Mouse (Mus musculus) thymus, adult 2 months (tissue): ENCODE results near the gene Spata4. TPM values are rescaled to one million over a fixed set of nuclear protein-coding genes. Genes with fewer than 3 reads are reported as not detected.

Experiments used
- DNase-seq: peaks from one replicate; pipeline ENCODE4 v3.0.0; 2021
- H3K27ac ChIP-seq: fragments of 200-500 bp; 2 replicates; pipeline ENCODE4 v1.5.1; 2012; ENCODE audit warnings: low read length, control low read depth; ENCODE audit not compliant: control insufficient read depth, insufficient read depth
- H3K27me3 ChIP-seq: fragments of 200-500 bp; 2 replicates; pipeline ENCODE4 v1.6.1; 2012; ENCODE audit warnings: mild to moderate bottlenecking, low read length, moderate library complexity, mixed read lengths; ENCODE audit not compliant: control insufficient read depth, insufficient read depth
- H3K36me3 ChIP-seq: fragments of 200-500 bp; 2 replicates; pipeline ENCODE4 v1.6.1; 2012; ENCODE audit warnings: mild to moderate bottlenecking, low read length, moderate library complexity; ENCODE audit not compliant: control insufficient read depth, insufficient read depth
- H3K4me1 ChIP-seq: fragments of 200-500 bp; replicated peaks from 2 replicates; pipeline ENCODE4 v1.6.1; 2012; ENCODE audit warnings: low read length; ENCODE audit not compliant: control insufficient read depth, insufficient read depth
- H3K4me3 ChIP-seq: fragments of 200-500 bp; 2 replicates; pipeline ENCODE4 v1.5.1; 2012; ENCODE audit warnings: mild to moderate bottlenecking, low read length, control low read depth, moderate library complexity; ENCODE audit not compliant: control insufficient read depth, insufficient read depth
- CTCF ChIP-seq: fragments of 200-500 bp; IDR thresholded peaks from 2 replicates; pipeline ENCODE4 v1.5.1; 2012; ENCODE audit warnings: mild to moderate bottlenecking, control low read depth, low read length, moderate library complexity, borderline replicate concordance; ENCODE audit not compliant: control insufficient read depth, poor library complexity, insufficient read depth; ENCODE audit errors: extremely low read depth
- POLR2A ChIP-seq: fragments of 200-500 bp; IDR thresholded peaks from 2 replicates; pipeline ENCODE4 v1.6.1; 2012; ENCODE audit warnings: mild to moderate bottlenecking, low read length, control low read depth, moderate library complexity; ENCODE audit not compliant: control insufficient read depth, poor library complexity, insufficient read depth; ENCODE audit errors: extremely low read depth
- WGBS: fragments of 180-500 bp; shearing (Covaris S2); methylation state at CpG from one replicate; pipeline ENCODE4 v1.1.7; 2018; 5-methylcytosine and 5-hydroxymethylcytosine counted together
- polyA plus RNA-seq: library from polyadenylated mRNA; depleted of rRNA; stranded (reverse); fragments of >200 nt; gene quantifications from 2 replicates; pipeline ENCODE4 v1.2.3, GENCODE M21; 2012

The Spata4 gene
- polyA plus RNA-seq, 1 experiment, result not detected

DNA sequence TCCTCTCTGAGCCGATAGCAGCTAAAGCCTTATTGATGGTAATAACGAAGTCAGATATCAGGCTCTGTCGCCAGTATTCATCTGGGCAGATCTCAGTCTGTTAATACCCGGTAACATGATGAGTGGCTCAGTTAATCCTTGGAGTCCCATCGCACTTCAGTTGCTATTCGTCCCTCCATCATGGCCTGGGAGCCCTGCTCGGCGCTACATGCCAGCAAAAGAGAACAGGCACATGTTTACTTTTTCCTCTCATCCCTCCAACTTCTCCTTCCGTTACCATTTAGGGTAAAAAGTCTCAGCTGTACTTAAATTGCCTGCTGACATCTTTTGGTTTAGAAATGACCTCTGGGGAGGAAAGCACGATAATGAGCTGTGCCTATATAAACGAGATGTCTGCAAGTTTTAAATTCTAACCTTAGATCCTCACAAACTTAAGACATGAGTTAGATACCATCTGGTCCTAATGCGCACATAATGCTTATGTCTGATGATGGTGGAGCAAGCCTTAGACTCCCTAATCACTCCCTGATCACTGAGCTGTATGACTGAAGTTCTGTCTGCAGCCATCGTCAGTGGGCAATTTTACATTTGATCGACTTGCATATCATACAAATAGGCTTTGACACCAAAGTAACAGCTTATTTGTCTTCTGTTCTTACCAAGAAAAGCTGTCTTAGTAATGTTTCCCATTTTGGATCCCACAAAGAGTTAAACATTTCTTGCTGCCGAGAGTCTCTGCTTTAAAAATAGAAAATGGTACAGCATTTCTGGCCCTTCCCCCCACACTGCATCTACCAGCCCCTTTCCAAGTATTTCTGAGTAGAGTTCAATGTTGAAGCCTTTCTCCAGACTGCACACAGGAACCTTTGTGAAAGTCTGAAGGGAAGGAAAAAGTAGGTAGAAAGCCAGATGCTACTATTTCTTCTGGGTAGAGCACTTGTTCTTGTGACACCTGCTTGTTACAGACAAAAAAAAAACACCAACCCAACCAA is 29.7 kb upstream of the Spata4 start:
- TF ChIP-seq POLR2A (no peak), CTCF (no peak)
- no peak for DNase-seq
- 89% methylated on average over 15 of the region's 15 CpGs for WGBS
- no peak overlapping the region for H3K27ac ChIP-seq
- H3K4me3 ChIP-seq, result no peak overlapping the region
- H3K27me3 ChIP-seq, result no peaks in the 10 kb centered on the region
- no peaks in the 10 kb centered on the region for H3K36me3 ChIP-seq
- no peaks in the 10 kb centered on the region for H3K4me1 ChIP-seq

DNA sequence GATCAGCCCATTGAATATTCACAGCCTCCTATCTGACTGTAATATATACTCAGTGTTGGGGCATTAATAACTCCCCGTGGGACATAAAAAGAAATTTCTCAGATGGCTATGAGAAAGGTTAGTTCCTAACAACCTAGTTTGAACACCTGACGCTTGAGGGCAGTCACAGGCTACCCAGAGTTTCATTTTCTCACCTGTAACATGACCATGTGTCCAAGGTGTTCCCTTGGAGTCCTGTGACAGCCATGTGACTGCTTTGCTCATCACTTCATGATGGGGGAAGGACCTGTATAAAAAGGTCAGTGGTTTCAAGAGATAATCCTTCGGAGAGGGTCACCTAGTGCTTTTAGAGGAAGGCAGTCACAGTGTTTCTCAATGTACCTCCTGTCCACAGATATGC is 19.1 kb upstream of the Spata4 start:
- Histone ChIP-seq H3K4me1 (no peaks in the 10 kb centered on the region), H3K4me3 (no peak overlapping the region), H3K36me3 (no peaks in the 10 kb centered on the region), H3K27ac (no peak overlapping the region), H3K27me3 (no peaks in the 10 kb centered on the region; the same call in 1 of the 2 replicates)
- TF ChIP-seq POLR2A, result no peak
- no peak for TF ChIP-seq CTCF
- WGBS, result 93% methylated on average over 3 of the region's 3 CpGs
- no peak for DNase-seq

DNA sequence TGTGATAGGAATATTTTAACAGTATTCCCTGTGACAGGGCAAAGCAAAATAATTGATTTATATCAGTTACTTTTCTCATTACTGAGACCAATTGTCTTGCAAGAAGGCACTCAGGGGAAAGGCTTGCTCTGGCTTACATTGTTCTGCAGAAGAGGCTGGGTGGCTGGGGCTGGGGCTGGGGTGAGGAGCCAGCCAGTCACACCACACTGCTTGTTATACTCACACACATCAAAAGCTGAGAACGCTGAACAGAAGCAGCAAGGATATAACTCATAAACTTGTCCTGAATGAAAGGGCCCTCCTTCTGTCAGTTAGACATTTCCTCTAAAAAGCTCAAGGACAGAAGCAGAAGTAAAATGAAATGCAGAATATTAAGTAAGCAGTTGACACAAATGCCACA is 17.7 kb upstream of the Spata4 start:
- WGBS, result 2% methylated on average over 1 of the region's 1 CpGs
- no peak overlapping the region for H3K4me3 ChIP-seq
- no peaks in the 10 kb centered on the region for H3K36me3 ChIP-seq
- no peaks in the 10 kb centered on the region; the same call in 1 of the 2 replicates for H3K27me3 ChIP-seq
- H3K27ac ChIP-seq, result no peak overlapping the region
- TF ChIP-seq POLR2A (no peak), CTCF (no peak)
- no peak for DNase-seq
- no peaks in the 10 kb centered on the region for H3K4me1 ChIP-seq

DNA sequence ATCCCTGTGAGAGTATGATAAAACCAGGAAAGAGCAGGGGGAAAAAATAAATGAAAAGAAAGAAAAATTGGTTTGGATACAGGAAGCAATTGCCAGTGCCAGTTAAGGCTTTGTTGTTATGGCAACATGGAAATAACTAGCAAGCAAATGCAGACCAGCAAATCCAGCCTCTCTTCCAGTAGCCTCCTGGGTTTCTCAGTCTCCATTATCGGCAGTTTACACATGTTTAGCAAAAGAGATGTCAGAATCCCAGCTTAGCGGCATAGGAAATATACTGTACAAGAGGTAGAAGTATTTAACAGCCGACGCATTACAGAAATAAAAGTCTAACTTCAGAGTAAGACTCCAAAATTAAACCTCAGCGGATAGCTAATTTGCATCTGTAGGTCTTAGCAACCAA is 5.9 kb upstream of the Spata4 start:
- no peaks in the 10 kb centered on the region for H3K36me3 ChIP-seq
- H3K27me3 ChIP-seq, result no peaks in the 10 kb centered on the region
- DNase-seq, result no peak
- 98% methylated on average over 5 of the region's 5 CpGs for WGBS
- H3K4me1 ChIP-seq, result no peaks in the 10 kb centered on the region
- no peak for TF ChIP-seq CTCF
- TF ChIP-seq POLR2A, result no peak
- no peak overlapping the region for H3K27ac ChIP-seq
- H3K4me3 ChIP-seq, result no peak overlapping the region

DNA sequence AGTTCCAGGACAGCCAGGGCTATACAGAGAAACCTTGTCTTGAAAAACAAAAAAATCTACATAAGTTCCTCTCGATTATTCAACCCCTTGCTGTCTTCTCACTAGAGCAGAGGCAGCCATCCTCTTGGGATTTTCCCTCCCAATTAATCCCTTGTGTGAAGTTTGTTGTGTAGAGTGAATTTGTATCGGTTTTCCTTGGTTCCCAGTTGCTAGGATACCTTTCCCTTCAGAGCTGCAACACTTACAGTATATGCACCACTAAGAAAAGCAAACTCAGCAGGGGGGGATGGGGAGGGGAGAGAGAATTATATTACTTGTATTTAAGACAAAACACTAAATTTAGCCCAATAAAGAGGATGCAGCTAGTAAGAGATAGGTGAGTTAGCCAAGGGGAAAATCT is 4.5 kb upstream of the Spata4 start:
- 86% methylated on average over 2 of the region's 2 CpGs for WGBS

DNA sequence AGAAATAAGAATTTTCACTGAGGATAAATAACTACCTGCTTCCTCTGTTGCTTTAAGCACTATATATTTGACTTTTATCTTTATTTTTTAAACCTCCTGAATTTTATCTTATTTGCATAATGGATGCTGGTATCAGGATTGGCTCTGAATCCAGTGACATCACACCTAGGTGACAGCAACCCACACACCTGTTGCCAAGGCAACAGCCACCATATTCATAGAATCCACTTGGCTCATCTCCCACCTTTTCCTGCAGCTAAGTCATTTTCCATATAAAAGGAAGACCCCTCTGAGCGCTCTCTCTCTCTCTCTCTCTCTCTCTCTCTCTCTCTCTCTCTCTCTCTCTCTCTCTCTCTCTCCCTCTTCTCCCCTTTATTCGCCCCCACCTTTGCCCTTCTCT is 3.6 kb upstream of the Spata4 start:
- Histone ChIP-seq H3K36me3 (no peaks in the 10 kb centered on the region), H3K4me3 (no peak overlapping the region), H3K27ac (no peak overlapping the region), H3K27me3 (no peaks in the 10 kb centered on the region), H3K4me1 (no peaks in the 10 kb centered on the region)
- no peak for DNase-seq
- TF ChIP-seq POLR2A (no peak), CTCF (no peak)
- WGBS, result 91% methylated on average over 2 of the region's 2 CpGs

More for the DNA sequence above, 4.5 kb upstream of the Spata4 start:
- H3K27me3 ChIP-seq, result no peaks in the 10 kb centered on the region
- TF ChIP-seq POLR2A (no peak), CTCF (no peak)
- no peaks in the 10 kb centered on the region for H3K4me1 ChIP-seq
- H3K4me3 ChIP-seq, result no peak overlapping the region
- no peak for DNase-seq
- H3K36me3 ChIP-seq, result no peaks in the 10 kb centered on the region
- H3K27ac ChIP-seq, result no peak overlapping the region
